Mouse (Mus musculus): Measurements from ENCODE around the gene B020004J07Rik. TPM values are rescaled to one million over a fixed set of nuclear protein-coding genes. Genes with fewer than 3 reads are reported as not detected.

B020004J07Rik gene
- polyA plus RNA-seq (2012; fragmentation: generic; extraction: Trizol) = not detected

GRCm38 (mm10) chr4:101843923-101844322, at the start of gene B020004J07Rik:
B020004J07Rik (minus strand) TSS chr4:101844023.

Other genes starting within 250 kb of the B020004J07Rik start
- 10 to 100 TPM in 1 of 2 experiments, 1 to 10 TPM in 1; 7.2 to 57.5 TPM for gene Leprot, start 196.3 kb downstream of the B020004J07Rik start, polyA plus RNA-seq (2012; fragmentation: generic; extraction: Trizol)
- gene Lepr, start 126.6 kb downstream of the B020004J07Rik start, polyA plus RNA-seq (2012; fragmentation: generic; extraction: Trizol) = under 1 TPM in 1 of 2 experiments, not detected in 1; 0.06 TPM
- gene C130073F10Rik, start 49.8 kb upstream of the B020004J07Rik start, polyA plus RNA-seq (2012; fragmentation: generic; extraction: Trizol) = not detected
- not detected for gene Gm12800, start 65.1 kb upstream of the B020004J07Rik start, polyA plus RNA-seq (2012; fragmentation: generic; extraction: Trizol)
- not detected for gene Gm12794, start 96.4 kb upstream of the B020004J07Rik start, polyA plus RNA-seq (2012; fragmentation: generic; extraction: Trizol)
- not detected for gene Gm12790, start 137.0 kb upstream of the B020004J07Rik start, polyA plus RNA-seq (2012; fragmentation: generic; extraction: Trizol)
- gene Gm12789, start 142.6 kb upstream of the B020004J07Rik start, polyA plus RNA-seq (2012; fragmentation: generic; extraction: Trizol) = not detected
- gene Pde4b, start 243.5 kb upstream of the B020004J07Rik start, polyA plus RNA-seq (2012; fragmentation: generic; extraction: Trizol) = under 1 TPM; 0.02 to 0.30 TPM

Measured in C3H10T1/2 (cell line).